Mouse (Mus musculus) common myeloid progenitor, adult 5-6 weeks (primary cell): ENCODE results near the gene Gm9936. TPM values are rescaled to one million over a fixed set of nuclear protein-coding genes. Genes with fewer than 3 reads are reported as not detected.

Experiments
- total RNA-seq: library from RNA; stranded (forward); fragments of 200-1000, 187-1606 nt; gene quantifications from 2 replicates; pipeline ENCODE4 v1.2.3, GENCODE M21; 2017

Gene Gm9936
- total RNA-seq, 1 experiment from 2014 or later, result not detected

Other genes starting within 250 kb of the Gm9936 start
- gene Trpv4, start 200.3 kb downstream of the Gm9936 start, total RNA-seq, result 0.19 and 1.1 TPM in 2 replicates
- gene Gltp, start 167.7 kb downstream of the Gm9936 start, total RNA-seq, result 40.0 and 48.6 TPM in 2 replicates
- 9.7 and 12.3 TPM in 2 replicates for gene Tchp, start 150.9 kb downstream of the Gm9936 start, total RNA-seq
- 365 and 466 TPM in 2 replicates for gene Ankrd13a, start 84.0 kb downstream of the Gm9936 start, total RNA-seq
- gene Git2, start 83.2 kb downstream of the Gm9936 start, total RNA-seq, result 80.9 and 86.3 TPM in 2 replicates
- gene 1500011B03Rik, start 35.2 kb downstream of the Gm9936 start, total RNA-seq, result 59.4 and 74.8 TPM in 2 replicates
- gene 4930519G04Rik, start 5.0 kb downstream of the Gm9936 start, total RNA-seq, result not detected in 2 replicates
- 9.4 and 10.8 TPM in 2 replicates for gene Oasl2, start 38.3 kb upstream of the Gm9936 start, total RNA-seq
- gene Oasl1, start 64.6 kb upstream of the Gm9936 start, total RNA-seq, result 3.3 and 4.3 TPM in 2 replicates
- gene 2210016L21Rik, start 83.5 kb upstream of the Gm9936 start, total RNA-seq, result 17.3 and 18.3 TPM in 2 replicates
- not detected in 2 replicates for gene Hnf1a, start 112.4 kb upstream of the Gm9936 start, total RNA-seq
- 30.9 and 34.4 TPM in 2 replicates for gene Sppl3, start 152.5 kb upstream of the Gm9936 start, total RNA-seq
- gene Gm10401, start 239.6 kb upstream of the Gm9936 start, total RNA-seq, result 1.2 TPM in 1 of 2 replicates, not detected in the other